Mouse (Mus musculus) embryo, embryonic 10 days (tissue): ENCODE results near the gene Dctn5.
A peak's percentile ranks its signal among the peaks of the same experiment; 100 is the strongest.
"Not testable (repeated sequence)": the region's sequence is repeated elsewhere in the genome, so short reads cannot be mapped to it uniquely, and the experiment has no call there.

Experiments
- DNase-seq: peaks from one replicate; pipeline ENCODE4 v3.0.0-alpha.2; 2015; ENCODE audit warnings: low spot score

Gene Dctn5

GRCm38 (mm10) chr7:122132497-122133337 is at the start of gene Dctn5, which contains the start of gene Palb2:
TSS of gene Dctn5 (plus strand) at chr7:122133041.
TSS of gene Palb2 (minus strand) at chr7:122132985.
- DNase-seq, result peak; percentile 99

- DNase-seq, result no peak
These were observed 45.5 kb upstream of the Dctn5 start for GRCm38 (mm10) chr7:122087195-122087982.

- DNase-seq, result no peak
These were observed 38.1 kb upstream of the Dctn5 start for GRCm38 (mm10) chr7:122094564-122095330.

- no peak for DNase-seq
These were observed 34.8 kb upstream of the Dctn5 start for GRCm38 (mm10) chr7:122098009-122098408.

GRCm38 (mm10) chr7:122099222-122099621 is 33.6 kb upstream of the Dctn5 start:
- DNase-seq, result peak; percentile 77

GRCm38 (mm10) chr7:122101014-122101746 is 31.7 kb upstream of the Dctn5 start:
- not testable (repeated sequence) for DNase-seq

- peak; percentile 95 for DNase-seq
These were observed 31.0 kb upstream of the Dctn5 start, which contains the start of gene Ndufab1 for GRCm38 (mm10) chr7:122101747-122102244. TSS of gene Ndufab1 (minus strand) at chr7:122101886.

GRCm38 (mm10) chr7:122108206-122108605 is 24.6 kb upstream of the Dctn5 start:
- DNase-seq, result no peak

- DNase-seq, result no peak
These were observed 9.3 kb upstream of the Dctn5 start for GRCm38 (mm10) chr7:122123518-122123917.

GRCm38 (mm10) chr7:122125636-122126035 is 7.2 kb upstream of the Dctn5 start:
- no peak for DNase-seq

GRCm38 (mm10) chr7:122126946-122127345 is 5.9 kb upstream of the Dctn5 start:
- DNase-seq, result no peak

- DNase-seq, result no peak
These were observed 1.0 kb upstream of the Dctn5 start for GRCm38 (mm10) chr7:122131834-122132233.

GRCm38 (mm10) chr7:122133338-122133625 is 441 bp downstream of the Dctn5 start:
- no peak for DNase-seq

- peak; percentile 19 for DNase-seq
These were observed 2.2 kb downstream of the Dctn5 start for GRCm38 (mm10) chr7:122135070-122135469.

- no peak for DNase-seq
These were observed 4.2 kb downstream of the Dctn5 start for GRCm38 (mm10) chr7:122137071-122137470.

GRCm38 (mm10) chr7:122138190-122138589 is 5.3 kb downstream of the Dctn5 start:
- DNase-seq, result no peak

- DNase-seq, result no peak
These were observed 8.2 kb downstream of the Dctn5 start for GRCm38 (mm10) chr7:122140991-122141390.

- no peak for DNase-seq
These were observed 19.6 kb downstream of the Dctn5 start for GRCm38 (mm10) chr7:122152473-122152872.

GRCm38 (mm10) chr7:122158488-122158887 is 25.6 kb downstream of the Dctn5 start:
- no peak for DNase-seq

- DNase-seq, result peak; percentile 94
These were observed 26.4 kb downstream of the Dctn5 start, which contains the start of gene Plk1 for GRCm38 (mm10) chr7:122158915-122159902. TSS of gene Plk1 (plus strand) at chr7:122159439.
